Mouse (Mus musculus) testis, adult 2 months (tissue): Measurements from ENCODE around the gene Scarf1. TPM values are rescaled to one million over a fixed set of nuclear protein-coding genes. Genes with fewer than 3 reads are reported as not detected.
A peak's percentile ranks its signal among the peaks of the same experiment; 100 is the strongest.
"Not testable (repeated sequence)": the region's sequence is repeated elsewhere in the genome, so short reads cannot be mapped to it uniquely, and the experiment has no call there.

Experiments
- H3K27ac ChIP-seq: fragments of 200-500 bp; 2 replicates; pipeline ENCODE4 v1.5.1; 2012; ENCODE audit warnings: low read depth, low read length; ENCODE audit not compliant: control insufficient read depth, insufficient read depth
- H3K27me3 ChIP-seq: fragments of 200-500 bp; 2 replicates; pipeline ENCODE4 v1.6.1; 2012; ENCODE audit warnings: mild to moderate bottlenecking, low read length, moderate library complexity; ENCODE audit not compliant: control insufficient read depth, insufficient read depth
- H3K36me3 ChIP-seq: fragments of 200-500 bp; 2 replicates; pipeline ENCODE4 v1.6.1; 2012; ENCODE audit warnings: mild to moderate bottlenecking, low read length; ENCODE audit not compliant: control insufficient read depth, insufficient read depth
- H3K4me1 ChIP-seq: fragments of 200-500 bp; 2 replicates; pipeline ENCODE4 v1.6.1; 2012; ENCODE audit warnings: low read length; ENCODE audit not compliant: control insufficient read depth, insufficient read depth
- H3K4me3 ChIP-seq: fragments of 200-500 bp; 2 replicates; pipeline ENCODE4 v1.5.1; 2012; ENCODE audit warnings: low read depth, mild to moderate bottlenecking, low read length, moderate library complexity, mixed read lengths; ENCODE audit not compliant: control insufficient read depth
- CTCF ChIP-seq: fragments of 200-500 bp; IDR thresholded peaks from 2 replicates; pipeline ENCODE4 v1.5.1; 2012; ENCODE audit warnings: low read depth, mild to moderate bottlenecking, inconsistent platforms, low read length, moderate library complexity; ENCODE audit not compliant: control insufficient read depth, insufficient read depth, insufficient replicate concordance
- POLR2A ChIP-seq: fragments of 200-500 bp; IDR thresholded peaks from 2 replicates; pipeline ENCODE4 v1.6.1; 2012; ENCODE audit warnings: low read depth, mild to moderate bottlenecking, inconsistent platforms, low read length, moderate library complexity; ENCODE audit not compliant: control insufficient read depth
- polyA plus RNA-seq: library from polyadenylated mRNA; depleted of rRNA; stranded (reverse); fragments of >200 nt; gene quantifications from 2 replicates; pipeline ENCODE4 v1.2.3, GENCODE M21; 2012

The Scarf1 gene
- polyA plus RNA-seq, 1 experiment: 0.64 TPM

DNA sequence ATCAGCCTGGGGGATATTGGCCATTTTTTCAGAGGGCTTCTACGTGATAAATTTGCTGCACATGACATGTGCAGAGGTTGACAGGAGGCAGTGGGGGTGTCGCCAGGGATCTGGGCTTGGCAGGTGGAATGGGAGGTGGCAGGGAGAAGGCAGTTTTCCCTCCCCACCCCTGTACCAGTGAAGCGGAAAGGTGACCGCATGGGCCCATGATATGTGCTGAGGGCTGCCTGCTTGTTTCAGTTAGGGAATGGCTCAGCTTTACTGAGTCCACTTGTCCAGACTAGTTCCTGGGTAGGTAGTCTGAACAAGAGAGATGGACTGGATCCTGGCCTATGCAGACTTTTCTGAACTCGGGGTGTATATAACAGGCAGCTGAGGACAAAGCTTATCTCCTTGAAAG, 38.0 kb downstream of the Scarf1 start:
- peak overlapping the region; percentile 55 for H3K27ac ChIP-seq
- no peaks in the 10 kb centered on the region for H3K36me3 ChIP-seq
- H3K4me1 ChIP-seq: peaks cover 6% of the 10 kb centered on the region; the same call in 1 of the 2 replicates
- no peak overlapping the region for H3K4me3 ChIP-seq
- H3K27me3 ChIP-seq: no peaks in the 10 kb centered on the region
- TF ChIP-seq CTCF (no peak), POLR2A (no peak)

DNA sequence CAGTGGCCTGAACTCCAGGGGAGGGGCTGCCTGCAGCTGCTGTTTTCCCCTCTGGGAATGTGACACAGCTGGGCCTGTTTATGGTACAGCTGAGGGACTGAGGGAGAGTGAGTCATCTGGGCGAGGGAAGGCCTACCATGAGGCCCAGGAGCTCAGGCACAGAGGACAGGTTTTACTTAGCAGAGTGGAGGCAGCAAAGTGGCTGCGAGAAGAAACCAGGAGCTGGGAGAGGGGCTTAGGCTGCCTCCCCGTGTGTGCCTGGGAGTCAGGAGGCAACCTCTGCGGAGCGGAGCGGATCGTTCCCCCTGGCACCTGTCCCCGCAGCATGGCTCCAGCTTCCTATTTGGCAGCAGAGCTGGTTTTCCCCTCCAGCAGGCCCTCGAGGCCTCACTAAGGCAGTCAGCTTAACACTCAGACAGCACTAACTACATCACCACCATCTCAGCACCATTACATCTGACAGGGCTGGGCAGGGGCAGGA, 38.7 kb downstream of the Scarf1 start:
- no peak overlapping the region for H3K27ac ChIP-seq
- H3K36me3 ChIP-seq: no peaks in the 10 kb centered on the region
- TF ChIP-seq POLR2A: no peak
- no peak for TF ChIP-seq CTCF
- H3K4me3 ChIP-seq: no peak overlapping the region
- peaks cover 6% of the 10 kb centered on the region; the same call in 1 of the 2 replicates for H3K4me1 ChIP-seq
- H3K27me3 ChIP-seq: no peaks in the 10 kb centered on the region

DNA sequence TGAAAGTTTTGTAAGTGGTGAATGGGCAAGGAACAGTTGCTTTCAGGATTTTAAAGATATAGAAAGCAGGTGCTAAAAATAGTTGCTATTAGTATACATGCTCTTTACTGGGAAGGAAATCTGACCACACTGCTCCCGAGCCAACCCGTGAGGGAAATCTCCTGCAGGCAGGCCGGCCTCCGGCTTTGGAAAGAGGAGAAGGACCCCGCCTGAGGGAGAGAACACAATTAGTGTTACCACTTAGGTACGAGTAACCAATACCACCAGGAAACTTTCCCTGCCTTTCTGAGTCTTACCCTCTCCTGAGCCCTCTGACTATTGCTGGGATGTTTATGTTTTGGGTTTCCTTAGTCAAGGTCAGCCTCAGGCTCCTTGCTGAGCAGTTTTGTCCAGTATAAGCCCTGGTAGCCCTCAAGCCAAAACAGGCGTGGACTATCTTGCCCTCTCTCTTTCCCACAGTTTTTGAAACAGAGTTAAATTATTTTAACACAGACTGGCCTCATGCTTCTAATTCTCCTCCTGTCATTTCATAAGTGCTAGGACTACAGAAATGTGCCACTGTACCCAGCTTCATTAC, 39.7 kb downstream of the Scarf1 start:
- TF ChIP-seq CTCF: no peak
- no peak for TF ChIP-seq POLR2A
- Histone ChIP-seq H3K4me1 (peaks cover 6% of the 10 kb centered on the region; the same call in 1 of the 2 replicates), H3K36me3 (0 out of 2 replicates have a peak, but pooled peaks cover 1% of the 10 kb centered on the region), H3K27me3 (no peaks in the 10 kb centered on the region), H3K4me3 (no peak overlapping the region), H3K27ac (peak overlapping the region; percentile 19; the same call in 1 of the 2 replicates)

DNA sequence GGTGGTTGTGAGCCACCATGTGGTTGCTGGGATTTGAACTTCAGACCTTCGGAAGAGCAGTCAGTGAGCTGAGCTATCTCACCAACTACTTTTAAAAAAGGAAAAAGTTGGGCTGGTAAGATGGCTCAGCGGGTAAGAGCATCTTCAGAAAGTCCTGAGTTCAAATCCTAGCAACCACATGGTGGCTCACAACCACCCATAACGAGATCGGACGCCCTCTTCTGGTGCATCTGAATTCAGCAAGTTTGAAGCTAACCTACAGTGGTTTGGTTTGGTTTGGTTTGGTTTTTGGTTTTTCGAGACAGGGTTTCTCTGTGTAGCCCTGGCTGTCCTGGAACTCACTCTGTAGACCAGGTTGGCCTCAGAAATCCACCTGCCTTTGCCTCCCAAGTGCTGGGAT, 42.7 kb downstream of the Scarf1 start:
- H3K27ac ChIP-seq, H3K27me3 ChIP-seq, H3K36me3 ChIP-seq, H3K4me1 ChIP-seq, H3K4me3 ChIP-seq: not testable (repeated sequence)

DNA sequence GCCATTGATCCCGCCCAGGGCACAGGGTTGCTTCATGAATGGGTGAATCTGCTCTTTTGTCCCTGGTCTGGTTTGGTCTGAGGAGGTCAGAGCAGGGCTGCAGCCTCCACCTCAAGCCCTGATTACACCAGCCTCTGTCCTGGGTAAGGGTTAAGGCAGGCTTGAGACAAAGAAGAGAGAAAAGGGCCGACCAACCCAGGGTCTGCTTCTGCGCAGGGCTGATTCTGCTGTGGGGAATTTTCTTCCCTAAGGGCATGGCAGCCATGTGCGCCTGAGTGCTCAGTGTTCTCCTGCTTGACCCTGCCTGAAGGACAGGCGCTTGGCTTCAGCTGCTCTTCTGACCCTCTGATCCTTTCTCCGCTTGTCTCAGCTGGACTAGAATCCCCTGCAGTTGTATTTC, 43.8 kb downstream of the Scarf1 start:
- Histone ChIP-seq H3K27me3 (no peaks in the 10 kb centered on the region), H3K4me3 (no peak overlapping the region), H3K27ac (peak overlapping the region; percentile 28; the same call in 1 of the 2 replicates), H3K4me1 (no peaks in the 10 kb centered on the region; the same call in 1 of the 2 replicates), H3K36me3 (0 out of 2 replicates have a peak, but pooled peaks cover 1% of the 10 kb centered on the region)
- TF ChIP-seq POLR2A: no peak
- no peak for TF ChIP-seq CTCF

DNA sequence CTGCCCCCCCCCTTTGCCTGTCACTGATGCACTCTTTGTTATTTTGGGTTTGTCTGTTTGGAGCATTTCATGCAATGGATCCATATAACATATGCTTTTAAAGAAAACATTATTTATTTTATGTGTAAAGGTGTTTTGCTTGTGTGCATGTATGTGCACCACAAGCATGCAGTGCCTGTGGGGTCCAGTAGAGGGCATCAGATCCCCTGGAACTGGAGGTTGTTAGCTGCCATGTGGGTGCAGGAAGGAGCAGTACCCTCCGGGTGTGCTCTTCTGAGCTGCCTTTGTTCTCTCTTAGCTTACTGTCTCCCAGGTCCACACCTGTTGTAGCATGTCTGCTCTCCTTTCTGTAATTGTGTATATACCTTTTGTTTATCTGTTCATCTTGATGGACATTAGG, 44.8 kb downstream of the Scarf1 start:
- Histone ChIP-seq H3K36me3 (0 out of 2 replicates have a peak, but pooled peaks cover 1% of the 10 kb centered on the region), H3K4me1 (no peaks in the 10 kb centered on the region), H3K27ac (no peak overlapping the region), H3K27me3 (no peaks in the 10 kb centered on the region), H3K4me3 (no peak overlapping the region)
- TF ChIP-seq POLR2A (no peak), CTCF (peak; percentile 69; the same call in 1 of the 2 replicates)

DNA sequence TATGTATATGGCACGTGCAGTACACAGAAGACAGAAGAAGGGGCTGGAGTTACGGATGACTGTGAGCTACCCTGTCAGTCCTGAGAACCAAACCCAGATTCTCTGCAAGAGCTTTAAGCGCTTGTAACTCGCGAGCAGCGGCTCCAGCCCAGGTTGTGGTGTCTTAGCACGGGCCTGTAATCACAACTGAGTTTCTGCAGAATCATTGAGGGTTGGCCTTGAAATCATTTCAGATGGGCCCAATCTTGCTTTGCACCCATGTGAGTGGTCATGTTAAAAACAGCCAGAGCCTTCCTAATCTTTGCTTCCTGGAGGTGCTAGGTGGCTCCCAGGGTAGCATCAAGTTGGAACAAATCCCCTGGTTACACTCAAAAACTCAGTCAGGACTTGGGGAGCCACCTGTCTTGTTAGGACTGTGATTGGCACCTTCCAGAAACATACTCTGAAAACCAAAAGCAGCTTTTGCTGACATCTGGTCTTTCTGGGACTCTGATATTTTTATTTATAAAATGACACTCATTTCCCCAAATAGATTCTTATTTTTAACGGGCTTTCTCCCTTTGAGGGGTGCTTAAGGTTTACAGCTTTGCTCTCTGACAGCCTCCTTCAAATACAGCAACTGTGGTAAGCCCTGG, 46.6 kb downstream of the Scarf1 start:
- no peaks in the 10 kb centered on the region; the same call in 1 of the 2 replicates for H3K4me1 ChIP-seq
- no peak overlapping the region for H3K27ac ChIP-seq
- H3K36me3 ChIP-seq: 0 out of 2 replicates have a peak, but pooled peaks cover 1% of the 10 kb centered on the region
- H3K4me3 ChIP-seq: no peak overlapping the region
- no peaks in the 10 kb centered on the region for H3K27me3 ChIP-seq
- TF ChIP-seq CTCF: no peak
- TF ChIP-seq POLR2A: no peak
